Mouse (Mus musculus) CH12.LX (cell line): Measurements from ENCODE around the gene Rabgap1l.

Experiments used
- ETS1 ChIP-seq: conservative IDR thresholded peaks from 2 replicates; pipeline ENCODE4 v1.6.1; 2012; ENCODE audit warnings: low read depth, mild to moderate bottlenecking, inconsistent platforms, low read length, improper control_type of control experiment, moderate library complexity
- TBP ChIP-seq: conservative IDR thresholded peaks from 2 replicates; pipeline ENCODE4 v1.6.1; 2011; ENCODE audit warnings: low read depth, low read length, improper control_type of control experiment

GRCm38 (mm10) chr1:160262415-160262814 is 530.6 kb downstream of the Rabgap1l start:
- TF ChIP-seq ETS1 (no peak), TBP (no peak)
